Mouse (Mus musculus): Measurements from ENCODE around the gene Ackr3. TPM values are rescaled to one million over a fixed set of nuclear protein-coding genes. Genes with fewer than 3 reads are reported as not detected.

Ackr3 gene
- polyA plus RNA-seq, 1 experiment from 2014 or later, result 8.9 TPM

DNA sequence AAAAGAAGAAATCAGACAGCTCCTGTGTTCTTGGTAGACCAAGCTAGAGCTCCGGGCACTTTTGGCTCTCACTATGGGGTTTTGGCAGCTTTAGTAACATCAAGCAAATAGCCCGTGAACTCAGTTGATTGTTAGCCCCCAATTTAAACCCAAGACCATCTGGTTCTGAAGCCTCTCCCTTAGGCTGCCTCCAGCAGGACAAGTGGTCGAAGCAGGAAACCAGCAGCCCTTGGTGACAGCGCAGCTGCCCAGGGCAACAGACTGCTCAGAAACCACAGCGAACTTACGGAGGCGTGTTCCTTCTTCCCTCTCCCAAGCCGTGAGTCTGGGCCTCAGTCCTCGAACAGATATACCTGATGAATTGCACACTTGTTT lies 24.5 kb downstream of the Ackr3 start:
- Histone ChIP-seq H3K4me3 (ENCODE audit: low read depth, low read length) (no peak overlapping the region), H3K4me2 (replicated peaks; ENCODE audit: low read depth) (no peak overlapping the region), H3K36me3 (ENCODE audit: control insufficient read depth, insufficient read depth) (no peaks in the 10 kb centered on the region), H3K9ac (ENCODE audit: low read depth, low read length) (no peak overlapping the region), H3K9me3 (ENCODE audit: control insufficient read depth) (no peaks in the 10 kb centered on the region), H3K4me1 (replicated peaks; ENCODE audit: control insufficient read depth, insufficient read depth, low read length) (no peaks in the 10 kb centered on the region; the same call in 1 of the 2 replicates), H3K27me3 (replicated peaks; ENCODE audit: control insufficient read depth, insufficient read depth, low read length) (no peaks in the 10 kb centered on the region), H3K27ac (ENCODE audit: low read depth, low read length) (no peak overlapping the region)
- WGBS, result 45% methylated on average over 9 of the region's 9 CpGs
- no peak for ATAC-seq
- no peak for TF ChIP-seq CTCF (IDR thresholded peaks at IDR 0.05; ENCODE audit: low read depth)

DNA sequence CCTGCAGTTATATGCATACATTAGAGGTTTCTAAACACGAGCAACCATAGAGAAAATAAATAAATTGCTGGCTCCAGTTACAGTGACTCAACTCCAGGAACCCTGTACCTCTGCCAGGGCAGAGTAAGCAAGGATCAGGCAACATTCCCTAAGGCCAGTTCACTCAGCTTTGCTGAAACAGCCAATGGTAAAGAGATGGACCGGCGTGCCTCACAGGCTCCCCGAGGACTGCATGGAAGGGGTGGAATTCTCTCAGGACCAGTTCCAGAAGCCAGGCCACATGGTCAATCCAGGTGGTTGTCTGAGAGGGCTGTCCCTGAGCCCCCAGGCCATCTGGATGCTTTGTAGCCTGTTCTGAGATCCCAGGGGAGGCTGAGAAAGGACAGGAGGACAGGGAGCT lies 26.8 kb downstream of the Ackr3 start:
- TF ChIP-seq CTCF (IDR thresholded peaks at IDR 0.05; ENCODE audit: low read depth), result no peak
- no peak for ATAC-seq
- no peak overlapping the region for H3K4me2 ChIP-seq (replicated peaks; ENCODE audit: low read depth)
- no peaks in the 10 kb centered on the region for H3K36me3 ChIP-seq (ENCODE audit: control insufficient read depth, insufficient read depth)
- no peaks in the 10 kb centered on the region for H3K9me3 ChIP-seq (ENCODE audit: control insufficient read depth)
- H3K9ac ChIP-seq (ENCODE audit: low read depth, low read length), result no peak overlapping the region
- H3K4me1 ChIP-seq (replicated peaks; ENCODE audit: control insufficient read depth, insufficient read depth, low read length), result no peaks in the 10 kb centered on the region; the same call in 1 of the 2 replicates
- no peaks in the 10 kb centered on the region for H3K27me3 ChIP-seq (replicated peaks; ENCODE audit: control insufficient read depth, insufficient read depth, low read length)
- H3K4me3 ChIP-seq (ENCODE audit: low read depth, low read length), result no peak overlapping the region
- H3K27ac ChIP-seq (ENCODE audit: low read depth, low read length), result no peak overlapping the region
- 82% methylated on average over 4 of the region's 4 CpGs for WGBS

DNA sequence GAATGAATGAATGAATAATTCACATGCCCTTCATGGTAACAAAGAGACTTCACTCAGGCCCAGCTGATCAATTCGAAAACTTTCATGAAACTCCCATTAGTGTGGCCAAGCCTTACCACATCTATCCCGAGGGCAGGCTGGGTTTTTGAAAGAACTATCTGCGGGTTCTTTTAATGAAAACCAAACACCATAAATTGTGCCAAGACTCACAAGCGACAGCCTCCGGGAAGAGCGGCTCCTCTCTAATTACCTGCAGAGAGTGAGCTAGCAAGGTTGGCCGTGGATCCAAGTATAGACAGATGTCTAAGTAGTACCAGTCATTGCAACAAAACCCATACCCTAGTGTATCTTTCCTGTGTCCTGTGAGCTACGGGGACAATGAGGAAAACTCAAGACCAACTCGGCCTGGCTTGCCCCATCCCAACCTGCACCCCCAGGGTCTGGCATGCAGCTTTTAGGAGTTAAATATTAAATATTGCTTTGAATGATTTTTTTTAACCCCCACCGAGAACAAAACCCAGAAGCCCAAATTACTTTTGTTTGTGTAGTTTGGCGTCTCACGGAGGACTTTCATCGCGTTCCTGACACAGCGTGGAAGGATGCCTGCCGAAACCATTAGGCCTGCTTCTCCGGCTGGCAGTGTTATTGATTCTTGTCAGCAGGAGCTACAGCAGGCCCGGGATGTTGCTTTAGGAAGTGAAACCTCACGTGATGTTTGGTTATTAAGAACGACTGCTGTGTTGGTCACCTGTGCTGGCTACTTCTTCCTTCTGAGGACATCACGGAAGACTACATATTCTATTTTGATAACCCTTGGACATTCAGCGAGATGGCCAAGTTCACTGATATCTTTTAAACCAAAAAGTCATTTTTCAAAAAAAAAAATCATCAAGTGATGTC lies 28.1 kb downstream of the Ackr3 start:
- H3K9me3 ChIP-seq (ENCODE audit: control insufficient read depth), result no peaks in the 10 kb centered on the region
- no peaks in the 10 kb centered on the region for H3K36me3 ChIP-seq (ENCODE audit: control insufficient read depth, insufficient read depth)
- ATAC-seq, result no peak
- WGBS, result 68% methylated on average over 22 of the region's 22 CpGs
- H3K27me3 ChIP-seq (replicated peaks; ENCODE audit: control insufficient read depth, insufficient read depth, low read length), result no peaks in the 10 kb centered on the region
- H3K27ac ChIP-seq (ENCODE audit: low read depth, low read length), result no peak overlapping the region
- no peak overlapping the region for H3K4me2 ChIP-seq (replicated peaks; ENCODE audit: low read depth)
- H3K4me3 ChIP-seq (ENCODE audit: low read depth, low read length), result no peak overlapping the region
- no peaks in the 10 kb centered on the region; the same call in 1 of the 2 replicates for H3K4me1 ChIP-seq (replicated peaks; ENCODE audit: control insufficient read depth, insufficient read depth, low read length)
- no peak for TF ChIP-seq CTCF (IDR thresholded peaks at IDR 0.05; ENCODE audit: low read depth)
- no peak overlapping the region for H3K9ac ChIP-seq (ENCODE audit: low read depth, low read length)

DNA sequence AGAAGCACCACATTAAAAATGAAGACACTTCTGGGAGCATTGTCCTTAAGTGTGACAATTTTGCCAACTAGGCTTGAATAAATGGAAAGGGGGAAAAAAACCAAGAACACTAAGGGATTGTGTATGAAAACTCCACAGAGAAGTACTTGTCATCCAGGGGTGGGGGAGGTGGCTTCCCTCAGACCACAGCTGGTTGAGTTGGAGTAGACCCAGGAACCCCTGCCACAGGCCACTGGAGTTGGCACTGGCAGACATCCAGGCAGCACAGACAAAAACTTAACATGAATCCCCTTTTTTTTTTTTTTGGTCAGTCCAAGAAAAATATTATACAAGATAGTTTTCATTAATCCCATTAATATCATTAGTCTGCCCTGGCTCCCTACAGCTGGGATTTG lies 28.7 kb downstream of the Ackr3 start:
- no peak overlapping the region for H3K4me2 ChIP-seq (replicated peaks; ENCODE audit: low read depth)

DNA sequence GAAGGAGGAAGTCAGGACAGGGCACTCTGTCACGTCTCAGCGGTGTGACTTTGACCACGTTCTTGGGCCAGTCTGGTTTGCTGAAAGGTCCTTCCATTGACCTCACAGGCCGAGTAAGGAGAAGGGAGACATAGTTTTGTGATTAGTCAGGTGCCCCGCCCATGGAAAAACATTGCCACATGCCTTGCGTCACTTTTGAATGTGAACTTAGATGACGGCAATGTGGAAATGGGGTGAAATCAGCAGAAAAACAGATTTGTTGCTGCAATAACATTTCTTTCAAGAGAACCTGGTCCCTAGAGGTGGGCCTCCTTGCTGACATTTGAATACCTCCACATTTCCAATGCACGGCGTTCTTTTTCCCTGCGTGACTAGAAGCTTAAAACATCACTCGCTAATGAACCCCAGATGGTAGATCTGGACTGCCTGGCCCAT lies 30.9 kb downstream of the Ackr3 start:
- Histone ChIP-seq H3K36me3 (ENCODE audit: control insufficient read depth, insufficient read depth) (no peaks in the 10 kb centered on the region), H3K9ac (ENCODE audit: low read depth, low read length) (no peak overlapping the region), H3K9me3 (ENCODE audit: control insufficient read depth) (no peaks in the 10 kb centered on the region), H3K4me3 (ENCODE audit: low read depth, low read length) (no peak overlapping the region), H3K27me3 (replicated peaks; ENCODE audit: control insufficient read depth, insufficient read depth, low read length) (no peaks in the 10 kb centered on the region), H3K4me1 (replicated peaks; ENCODE audit: control insufficient read depth, insufficient read depth, low read length) (no peaks in the 10 kb centered on the region; the same call in 1 of the 2 replicates), H3K27ac (ENCODE audit: low read depth, low read length) (no peak overlapping the region), H3K4me2 (replicated peaks; ENCODE audit: low read depth) (no peak overlapping the region)
- TF ChIP-seq CTCF (IDR thresholded peaks at IDR 0.05; ENCODE audit: low read depth), result no peak
- WGBS, result 64% methylated on average over 11 of the region's 11 CpGs
- ATAC-seq, result no peak

More for the DNA sequence above, 28.7 kb downstream of the Ackr3 start:
- ATAC-seq, result no peak
- H3K9ac ChIP-seq (ENCODE audit: low read depth, low read length), result no peak overlapping the region
- H3K36me3 ChIP-seq (ENCODE audit: control insufficient read depth, insufficient read depth), result no peaks in the 10 kb centered on the region
- H3K4me1 ChIP-seq (replicated peaks; ENCODE audit: control insufficient read depth, insufficient read depth, low read length), result no peaks in the 10 kb centered on the region; the same call in 1 of the 2 replicates
- no peaks in the 10 kb centered on the region for H3K27me3 ChIP-seq (replicated peaks; ENCODE audit: control insufficient read depth, insufficient read depth, low read length)
- H3K9me3 ChIP-seq (ENCODE audit: control insufficient read depth), result no peaks in the 10 kb centered on the region
- H3K27ac ChIP-seq (ENCODE audit: low read depth, low read length), result no peak overlapping the region
- no peak for TF ChIP-seq CTCF (IDR thresholded peaks at IDR 0.05; ENCODE audit: low read depth)
- H3K4me3 ChIP-seq (ENCODE audit: low read depth, low read length), result no peak overlapping the region

DNA sequence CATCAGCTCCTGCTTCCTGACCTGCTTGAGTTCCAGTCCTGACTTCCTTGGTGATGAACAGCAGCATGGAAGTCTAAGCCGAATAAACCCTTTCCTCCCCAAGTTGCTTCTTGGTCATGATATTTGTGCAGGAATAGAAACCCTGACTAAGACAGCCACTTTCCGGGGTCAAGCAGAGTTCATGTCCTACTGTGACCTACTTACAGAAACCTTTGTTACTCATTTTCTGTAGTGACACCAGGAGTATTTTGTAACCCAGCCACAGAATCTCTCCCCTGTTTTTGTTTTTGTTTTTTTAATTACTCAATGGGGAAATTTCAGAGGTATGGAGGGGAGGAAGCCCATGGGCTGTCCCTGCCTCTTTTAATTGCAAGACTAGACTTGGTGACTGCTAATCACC lies 32.9 kb downstream of the Ackr3 start:
- H3K4me1 ChIP-seq (replicated peaks; ENCODE audit: control insufficient read depth, insufficient read depth, low read length), result no peaks in the 10 kb centered on the region
- H3K4me2 ChIP-seq (replicated peaks; ENCODE audit: low read depth), result no peak overlapping the region
- no peak for TF ChIP-seq CTCF (IDR thresholded peaks at IDR 0.05; ENCODE audit: low read depth)
- ATAC-seq, result no peak
- 81% methylated on average over 2 of the region's 2 CpGs for WGBS
- no peaks in the 10 kb centered on the region for H3K36me3 ChIP-seq (ENCODE audit: control insufficient read depth, insufficient read depth)
- H3K9me3 ChIP-seq (ENCODE audit: control insufficient read depth), result no peaks in the 10 kb centered on the region
- H3K27me3 ChIP-seq (replicated peaks; ENCODE audit: control insufficient read depth, insufficient read depth, low read length), result no peaks in the 10 kb centered on the region
- no peak overlapping the region for H3K27ac ChIP-seq (ENCODE audit: low read depth, low read length)
- no peak overlapping the region for H3K9ac ChIP-seq (ENCODE audit: low read depth, low read length)
- no peak overlapping the region for H3K4me3 ChIP-seq (ENCODE audit: low read depth, low read length)

Measured in intestine, postnatal 0 days (tissue).